Mouse (Mus musculus): ENCODE measurements around the gene Gm49380. TPM values are rescaled to one million over a fixed set of nuclear protein-coding genes. Genes with fewer than 3 reads are reported as not detected.

Gene Gm49380
- polyA plus RNA-seq, 1 experiment from 2014 or later: 0.11 TPM

DNA sequence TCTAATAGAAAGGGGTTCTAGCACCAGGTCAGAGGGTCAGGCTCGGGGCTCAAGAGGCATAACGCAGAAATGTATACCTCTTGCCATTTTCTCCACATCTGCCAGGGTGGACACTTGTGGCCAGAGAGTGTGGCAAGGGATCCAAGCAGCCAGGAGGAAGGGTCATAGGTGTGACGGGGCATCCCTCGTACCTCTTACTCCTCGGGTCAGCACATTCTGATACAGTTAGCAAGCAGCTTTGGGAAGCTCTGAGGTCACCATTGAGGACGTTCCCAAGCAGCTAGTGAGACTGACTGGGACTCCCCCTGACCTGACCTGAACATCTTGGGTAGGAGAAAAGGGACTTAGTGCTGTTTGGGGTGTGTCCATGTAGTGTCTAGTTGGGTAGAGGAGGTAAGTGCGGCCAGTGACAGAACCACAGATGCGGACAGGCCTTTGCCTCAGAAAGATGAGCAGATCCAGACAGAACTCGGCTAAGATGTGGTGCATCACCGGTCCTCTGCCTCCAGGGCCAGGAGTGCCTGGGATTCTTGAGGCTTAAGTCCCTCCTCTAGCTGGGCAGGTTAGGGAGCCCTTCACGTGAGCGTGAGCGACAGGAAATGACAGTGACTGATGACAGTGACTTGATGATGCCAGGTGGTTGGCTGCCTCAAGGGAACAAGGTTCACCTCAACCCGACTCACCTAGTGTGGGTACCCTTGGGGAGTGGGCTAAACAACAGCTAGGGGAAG, 43.0 kb downstream of the Gm49380 start:
- WGBS: 79% methylated on average over 14 of the region's 14 CpGs
- no peak for DNase-seq (ENCODE audit: low spot score)
- Histone ChIP-seq H3K9me3 (replicated peaks; ENCODE audit: control insufficient read depth, low read length) (no peaks in the 10 kb centered on the region), H3K9ac (ENCODE audit: low read length) (no peak overlapping the region), H3K4me2 (ENCODE audit: low read length) (no peak overlapping the region), H3K4me3 (ENCODE audit: low read depth, low read length) (no peak overlapping the region), H3K27ac (ENCODE audit: low read depth, low read length) (no peak overlapping the region), H3K27me3 (replicated peaks; ENCODE audit: control insufficient read depth, insufficient read depth, low read length) (no peaks in the 10 kb centered on the region), H3K4me1 (ENCODE audit: control insufficient read depth, insufficient read depth, low read length) (peaks cover 21% of the 10 kb centered on the region), H3K36me3 (ENCODE audit: control insufficient read depth, insufficient read depth, low read length) (no peaks in the 10 kb centered on the region)
- no peak for ATAC-seq

DNA sequence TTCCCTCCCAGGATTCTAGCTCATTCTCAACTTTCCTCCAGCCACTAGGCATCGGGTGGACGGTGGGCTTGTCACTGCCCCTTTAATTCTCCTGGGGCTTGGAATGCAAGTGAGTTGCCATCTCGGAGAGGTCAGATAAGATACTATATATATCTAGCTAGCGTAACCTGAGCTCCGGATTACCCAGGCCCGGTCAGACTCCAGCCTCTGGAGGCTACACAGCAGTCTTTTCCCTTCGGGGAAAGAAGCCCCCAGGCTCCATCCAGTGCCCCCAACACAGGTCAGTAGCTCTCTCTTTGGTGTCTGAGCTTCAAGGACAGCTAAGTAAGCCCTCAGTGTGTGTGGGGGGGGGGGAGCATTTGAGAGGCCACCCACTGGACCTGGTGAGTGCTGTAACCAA, 44.0 kb downstream of the Gm49380 start:
- Histone ChIP-seq H3K4me1 (ENCODE audit: control insufficient read depth, insufficient read depth, low read length) (peaks cover 21% of the 10 kb centered on the region), H3K9ac (ENCODE audit: low read length) (no peak overlapping the region), H3K27ac (ENCODE audit: low read depth, low read length) (no peak overlapping the region), H3K9me3 (replicated peaks; ENCODE audit: control insufficient read depth, low read length) (no peaks in the 10 kb centered on the region), H3K4me2 (ENCODE audit: low read length) (no peak overlapping the region), H3K4me3 (ENCODE audit: low read depth, low read length) (no peak overlapping the region), H3K27me3 (replicated peaks; ENCODE audit: control insufficient read depth, insufficient read depth, low read length) (no peaks in the 10 kb centered on the region), H3K36me3 (ENCODE audit: control insufficient read depth, insufficient read depth, low read length) (no peaks in the 10 kb centered on the region)
- ATAC-seq (no peak), DNase-seq (ENCODE audit: low spot score) (no peak)
- WGBS: 29% methylated on average over 7 of the region's 7 CpGs

GRCm38 (mm10) chr9:44067960-44068330, 45.4 kb downstream of the Gm49380 start:
- no peak overlapping the region for H3K4me2 ChIP-seq (ENCODE audit: low read length)
- ATAC-seq (no peak), DNase-seq (ENCODE audit: low spot score) (no peak)
- H3K36me3 ChIP-seq (ENCODE audit: control insufficient read depth, insufficient read depth, low read length): no peaks in the 10 kb centered on the region
- H3K27ac ChIP-seq (ENCODE audit: low read depth, low read length): no peak overlapping the region
- H3K27me3 ChIP-seq (replicated peaks; ENCODE audit: control insufficient read depth, insufficient read depth, low read length): no peaks in the 10 kb centered on the region
- no peak overlapping the region for H3K4me3 ChIP-seq (ENCODE audit: low read depth, low read length)
- peaks cover 17% of the 10 kb centered on the region for H3K4me1 ChIP-seq (ENCODE audit: control insufficient read depth, insufficient read depth, low read length)
- H3K9ac ChIP-seq (ENCODE audit: low read length): no peak overlapping the region
- WGBS: 94% methylated on average over 6 of the region's 6 CpGs
- H3K9me3 ChIP-seq (replicated peaks; ENCODE audit: control insufficient read depth, low read length): no peaks in the 10 kb centered on the region

GRCm38 (mm10) chr9:44067241-44067959, 45.9 kb downstream of the Gm49380 start:
- ATAC-seq (peak; percentile 56), DNase-seq (ENCODE audit: low spot score) (peak; percentile 38)
- 10% methylated on average over 15 of the region's 15 CpGs for WGBS
- H3K27me3 ChIP-seq (replicated peaks; ENCODE audit: control insufficient read depth, insufficient read depth, low read length): no peaks in the 10 kb centered on the region
- no peaks in the 10 kb centered on the region for H3K36me3 ChIP-seq (ENCODE audit: control insufficient read depth, insufficient read depth, low read length)
- H3K9ac ChIP-seq (ENCODE audit: low read length): peak overlapping the region; percentile 54
- peak overlapping the region; percentile 79 for H3K4me2 ChIP-seq (ENCODE audit: low read length)
- H3K4me3 ChIP-seq (ENCODE audit: low read depth, low read length): peak overlapping the region; percentile 43
- H3K27ac ChIP-seq (ENCODE audit: low read depth, low read length): no peak overlapping the region
- no peaks in the 10 kb centered on the region for H3K9me3 ChIP-seq (replicated peaks; ENCODE audit: control insufficient read depth, low read length)
- H3K4me1 ChIP-seq (ENCODE audit: control insufficient read depth, insufficient read depth, low read length): peaks cover 14% of the 10 kb centered on the region

DNA sequence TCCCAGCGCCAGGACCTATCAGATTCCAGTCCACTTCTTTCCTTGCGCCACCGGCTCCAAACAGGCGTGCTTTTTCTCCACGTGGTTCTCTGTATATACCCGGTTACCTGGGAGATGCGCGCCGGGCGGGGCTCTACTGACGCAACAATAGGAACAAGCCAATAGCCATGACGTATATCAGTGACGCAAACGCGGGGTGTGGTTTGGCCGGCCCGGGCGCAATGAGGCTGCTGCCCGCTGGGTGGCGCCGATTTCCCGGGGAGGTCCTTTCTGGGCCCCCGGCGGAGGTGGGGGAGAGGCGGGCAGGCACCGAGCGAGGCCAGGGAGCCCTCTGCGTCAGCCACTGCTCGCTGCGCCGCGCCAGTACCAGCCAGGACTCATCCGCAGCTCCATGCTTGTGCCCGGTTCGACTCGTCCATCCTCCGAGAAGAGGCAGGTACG, 46.5 kb downstream of the Gm49380 start, which contains the start of gene Usp2:
TSS of gene Usp2 (plus strand) at position 237 of the 441 bp plus-strand sequence.
- WGBS: under 1% methylated on average over 38 of the region's 38 CpGs
- Histone ChIP-seq H3K27me3 (replicated peaks; ENCODE audit: control insufficient read depth, insufficient read depth, low read length) (no peaks in the 10 kb centered on the region), H3K4me2 (ENCODE audit: low read length) (peak within 1 kb of the TSS; percentile 79), H3K4me1 (ENCODE audit: control insufficient read depth, insufficient read depth, low read length) (peaks cover 8% of the 10 kb centered on the region), H3K4me3 (ENCODE audit: low read depth, low read length) (peak within 1 kb of the TSS; percentile 43), H3K9me3 (replicated peaks; ENCODE audit: control insufficient read depth, low read length) (no peaks in the 10 kb centered on the region), H3K9ac (ENCODE audit: low read length) (peak within 1 kb of the TSS; percentile 54), H3K27ac (ENCODE audit: low read depth, low read length) (no peak within 1 kb of the TSS), H3K36me3 (ENCODE audit: control insufficient read depth, insufficient read depth, low read length) (no peaks in the 10 kb centered on the region)
- DNase-seq (ENCODE audit: low spot score): peak; percentile 98
- ATAC-seq: peak; percentile 99

DNA sequence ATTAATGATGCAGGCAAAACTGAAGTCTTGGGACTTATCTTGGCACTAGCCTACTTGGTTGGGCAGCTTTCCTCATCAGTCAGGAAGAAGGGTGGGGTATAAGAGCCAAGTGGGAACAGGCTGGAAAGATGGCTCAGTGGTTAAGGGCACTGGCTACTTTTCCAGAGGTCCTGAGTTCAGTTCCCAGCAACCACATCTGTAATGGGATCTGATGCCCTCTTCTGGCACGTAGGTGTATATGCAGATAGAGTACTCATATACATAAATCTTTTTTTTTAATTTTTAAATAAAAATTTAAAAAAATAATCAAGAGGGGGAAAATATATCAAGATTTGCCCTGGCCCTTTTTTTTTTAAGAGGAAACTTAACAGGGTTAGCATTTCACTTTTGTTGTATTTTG, 48.1 kb downstream of the Gm49380 start:
- no peak for ATAC-seq
- no peak for DNase-seq (ENCODE audit: low spot score)
- H3K4me2 ChIP-seq (ENCODE audit: low read length): no peak overlapping the region
- H3K4me3 ChIP-seq (ENCODE audit: low read depth, low read length): no peak overlapping the region
- H3K9me3 ChIP-seq (replicated peaks; ENCODE audit: control insufficient read depth, low read length): no peaks in the 10 kb centered on the region
- 39% methylated on average over 1 of the region's 1 CpGs for WGBS
- no peaks in the 10 kb centered on the region for H3K27me3 ChIP-seq (replicated peaks; ENCODE audit: control insufficient read depth, insufficient read depth, low read length)
- H3K36me3 ChIP-seq (ENCODE audit: control insufficient read depth, insufficient read depth, low read length): no peaks in the 10 kb centered on the region
- no peak overlapping the region for H3K9ac ChIP-seq (ENCODE audit: low read length)
- H3K4me1 ChIP-seq (ENCODE audit: control insufficient read depth, insufficient read depth, low read length): peaks cover 4% of the 10 kb centered on the region; the same call in 1 of the 2 replicates
- no peak overlapping the region for H3K27ac ChIP-seq (ENCODE audit: low read depth, low read length)

DNA sequence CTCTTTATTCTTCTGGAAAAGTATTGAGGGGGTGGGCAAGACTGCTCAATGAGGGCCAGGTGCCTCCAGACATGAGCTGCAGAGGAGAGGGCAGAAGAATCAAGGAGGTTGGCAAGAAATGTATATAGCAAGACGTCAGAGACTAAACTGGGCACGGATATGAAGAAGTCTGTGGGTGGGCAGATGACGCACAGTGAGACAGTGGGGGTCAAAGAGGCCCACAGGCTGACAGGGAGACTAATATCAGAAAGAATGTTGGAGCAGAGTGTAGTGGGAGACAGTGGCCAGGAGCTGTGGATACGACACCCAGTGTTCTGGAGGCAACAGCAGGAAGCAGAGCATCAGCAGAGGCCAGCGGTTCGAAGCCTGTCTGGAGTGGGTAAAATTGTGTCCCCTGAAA, 54.7 kb downstream of the Gm49380 start:
- 82% methylated on average over 6 of the region's 6 CpGs for WGBS
- H3K36me3 ChIP-seq (ENCODE audit: control insufficient read depth, insufficient read depth, low read length): no peaks in the 10 kb centered on the region

GRCm38 (mm10) chr9:44053936-44054335, 59.4 kb downstream of the Gm49380 start:
- Histone ChIP-seq H3K4me3 (ENCODE audit: low read depth, low read length) (no peak overlapping the region), H3K27ac (ENCODE audit: low read depth, low read length) (no peak overlapping the region), H3K27me3 (replicated peaks; ENCODE audit: control insufficient read depth, insufficient read depth, low read length) (no peaks in the 10 kb centered on the region), H3K9me3 (replicated peaks; ENCODE audit: control insufficient read depth, low read length) (no peaks in the 10 kb centered on the region; the same call in 1 of the 2 replicates), H3K4me2 (ENCODE audit: low read length) (no peak overlapping the region), H3K4me1 (ENCODE audit: control insufficient read depth, insufficient read depth, low read length) (no peaks in the 10 kb centered on the region), H3K9ac (ENCODE audit: low read length) (no peak overlapping the region), H3K36me3 (ENCODE audit: control insufficient read depth, insufficient read depth, low read length) (no peaks in the 10 kb centered on the region)
- ATAC-seq (no peak), DNase-seq (ENCODE audit: low spot score) (no peak)
- WGBS: 69% methylated on average over 1 of the region's 1 CpGs

More for the DNA sequence above, 54.7 kb downstream of the Gm49380 start:
- H3K4me1 ChIP-seq (ENCODE audit: control insufficient read depth, insufficient read depth, low read length): no peaks in the 10 kb centered on the region
- H3K27me3 ChIP-seq (replicated peaks; ENCODE audit: control insufficient read depth, insufficient read depth, low read length): no peaks in the 10 kb centered on the region
- ATAC-seq: no peak
- H3K4me3 ChIP-seq (ENCODE audit: low read depth, low read length): no peak overlapping the region
- no peak for DNase-seq (ENCODE audit: low spot score)
- no peak overlapping the region for H3K4me2 ChIP-seq (ENCODE audit: low read length)
- no peak overlapping the region for H3K27ac ChIP-seq (ENCODE audit: low read depth, low read length)
- H3K9me3 ChIP-seq (replicated peaks; ENCODE audit: control insufficient read depth, low read length): no peaks in the 10 kb centered on the region; the same call in 1 of the 2 replicates
- H3K9ac ChIP-seq (ENCODE audit: low read length): no peak overlapping the region

- Histone ChIP-seq H3K9me3 (replicated peaks; ENCODE audit: control insufficient read depth, low read length) (no peaks in the 10 kb centered on the region; the same call in 1 of the 2 replicates), H3K4me1 (ENCODE audit: control insufficient read depth, insufficient read depth, low read length) (no peaks in the 10 kb centered on the region), H3K4me3 (ENCODE audit: low read depth, low read length) (no peak overlapping the region), H3K27me3 (replicated peaks; ENCODE audit: control insufficient read depth, insufficient read depth, low read length) (no peaks in the 10 kb centered on the region), H3K27ac (ENCODE audit: low read depth, low read length) (no peak overlapping the region), H3K4me2 (ENCODE audit: low read length) (no peak overlapping the region), H3K9ac (ENCODE audit: low read length) (no peak overlapping the region), H3K36me3 (ENCODE audit: control insufficient read depth, insufficient read depth, low read length) (no peaks in the 10 kb centered on the region)
- 68% methylated on average over 3 of the region's 3 CpGs for WGBS
- ATAC-seq (no peak), DNase-seq (ENCODE audit: low spot score) (no peak)
Observed at GRCm38 (mm10) chr9:44052855-44053254, 60.4 kb downstream of the Gm49380 start.
